Mouse (Mus musculus): Measurements from ENCODE around the gene Slc25a23. TPM values are rescaled to one million over a fixed set of nuclear protein-coding genes. Genes with fewer than 3 reads are reported as not detected.
A peak's percentile ranks its signal among the peaks of the same experiment; 100 is the strongest.

Gene Slc25a23
- polyA plus RNA-seq, 1 experiment = 0.89 TPM

DNA sequence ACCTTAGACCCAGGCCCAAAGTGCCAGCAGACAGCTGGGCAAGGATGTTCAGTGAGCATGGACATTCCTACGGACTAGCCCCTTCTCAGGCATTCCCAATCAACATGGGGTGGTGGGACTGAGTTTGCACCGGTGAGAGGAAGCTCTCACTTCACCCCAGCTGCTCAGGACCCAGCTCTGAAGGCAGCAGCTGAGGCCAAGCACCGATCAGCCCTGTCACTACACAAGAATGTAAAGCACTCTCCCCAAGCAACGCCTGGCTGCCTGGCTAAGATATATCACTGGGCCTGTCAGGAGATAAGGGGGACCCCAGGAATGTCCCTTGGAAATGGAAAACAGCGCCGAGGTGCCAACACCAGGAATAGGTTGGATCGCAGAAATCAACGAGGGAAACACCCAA is 58.4 kb downstream of the Slc25a23 start:
- Histone ChIP-seq H3K36me3 (ENCODE audit: control insufficient read depth, insufficient read depth) (peaks cover 35% of the 10 kb centered on the region), H3K79me3 (ENCODE audit: low read depth) (peaks cover 2% of the 10 kb centered on the region), H3K79me2 (ENCODE audit: control insufficient read depth, insufficient read depth) (no peaks in the 10 kb centered on the region), H3K4me3 (ENCODE audit: insufficient read depth, poor library complexity, severe bottlenecking) (no peak overlapping the region), H3ac (ENCODE audit: control insufficient read depth, insufficient read length, low read depth) (no peak overlapping the region), H3K27me3 (ENCODE audit: control insufficient read depth, insufficient read depth, insufficient read length) (no peaks in the 10 kb centered on the region)
- TF ChIP-seq USF1 (IDR thresholded peaks at IDR 0.05; ENCODE audit: low read depth) (no peak), CEBPB (IDR thresholded peaks at IDR 0.05; ENCODE audit: low read depth) (no peak), CTCF (IDR thresholded peaks at IDR 0.05; ENCODE audit: control insufficient read depth, insufficient read depth, insufficient read length) (no peak), FOSL1 (IDR thresholded peaks at IDR 0.05; ENCODE audit: insufficient read depth, low read length, poor library complexity, severe bottlenecking) (no peak), MAX (IDR thresholded peaks at IDR 0.05) (no peak), MYOD1 (IDR thresholded peaks at IDR 0.05; ENCODE audit: control insufficient read depth, insufficient read length, low read depth) (no peak), MYOG (IDR thresholded peaks at IDR 0.05; ENCODE audit: control insufficient read depth, extremely low read depth, insufficient read length) (no peak)

DNA sequence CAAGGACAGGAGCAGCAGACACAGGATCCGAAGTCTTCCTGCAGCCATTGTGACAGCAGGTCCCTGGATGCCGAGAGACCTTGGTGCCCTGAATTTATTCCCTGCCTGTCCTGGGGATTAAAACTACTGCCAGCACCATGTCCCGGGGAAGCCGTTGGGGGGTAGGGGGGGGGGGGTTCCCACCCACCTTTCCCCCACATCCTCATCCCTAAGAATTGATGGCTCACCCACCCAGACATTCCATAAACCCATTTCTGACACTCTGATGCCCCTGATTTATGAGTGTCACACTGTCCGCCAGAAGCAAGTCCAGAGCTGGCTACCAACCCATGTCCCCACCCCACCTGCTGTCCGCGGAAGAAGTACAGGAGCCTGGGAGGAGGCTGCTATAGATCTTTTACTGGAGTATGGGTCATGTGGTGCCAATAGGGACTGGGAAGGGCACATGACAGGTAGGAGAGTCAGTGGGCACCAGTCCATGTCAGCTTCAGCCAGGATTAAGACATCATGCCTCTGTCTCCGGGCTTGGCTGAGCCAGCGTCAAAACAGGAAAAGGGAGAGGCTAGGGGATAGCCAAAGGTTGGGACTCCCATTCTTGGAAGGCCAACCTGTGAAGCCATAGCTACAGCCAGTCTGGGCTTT is 59.6 kb downstream of the Slc25a23 start, which contains the start of gene Pspn:
TSS of gene Pspn (minus strand) at position 51 of the 642 bp plus-strand sequence.
- H3K27me3 ChIP-seq (ENCODE audit: control insufficient read depth, insufficient read depth, insufficient read length) = no peaks in the 10 kb centered on the region
- peaks cover 2% of the 10 kb centered on the region for H3K79me3 ChIP-seq (ENCODE audit: low read depth)
- H3K4me3 ChIP-seq (ENCODE audit: insufficient read depth, poor library complexity, severe bottlenecking) = no peak within 1 kb of the TSS
- no peak within 1 kb of the TSS for H3ac ChIP-seq (ENCODE audit: control insufficient read depth, insufficient read length, low read depth)
- no peaks in the 10 kb centered on the region for H3K79me2 ChIP-seq (ENCODE audit: control insufficient read depth, insufficient read depth)
- H3K36me3 ChIP-seq (ENCODE audit: control insufficient read depth, insufficient read depth) = peaks cover 36% of the 10 kb centered on the region
- TF ChIP-seq USF1 (IDR thresholded peaks at IDR 0.05; ENCODE audit: low read depth) (no peak), MYOD1 (IDR thresholded peaks at IDR 0.05; ENCODE audit: control insufficient read depth, insufficient read length, low read depth) (no peak), FOSL1 (IDR thresholded peaks at IDR 0.05; ENCODE audit: insufficient read depth, low read length, poor library complexity, severe bottlenecking) (no peak)

DNA sequence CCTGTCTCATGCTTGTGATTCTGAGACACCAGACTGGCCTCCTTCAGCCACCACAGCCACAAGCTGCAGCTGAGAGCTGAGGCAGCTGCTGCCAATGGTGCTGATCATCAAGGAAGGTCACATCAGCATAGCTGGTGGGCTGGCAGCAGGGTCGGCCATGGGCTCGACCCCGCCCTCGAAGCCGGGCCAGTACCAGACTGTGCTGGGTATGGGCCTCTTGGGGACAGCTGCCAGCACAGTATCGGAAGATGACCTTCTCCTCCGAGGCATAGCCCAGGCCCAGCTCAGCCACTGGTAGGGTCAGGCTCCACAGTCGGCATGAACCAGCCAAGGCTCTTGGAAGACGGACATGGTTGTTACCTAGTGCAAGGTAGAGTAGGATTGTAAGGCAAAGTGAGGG is 60.2 kb downstream of the Slc25a23 start:
- Histone ChIP-seq H3ac (ENCODE audit: control insufficient read depth, insufficient read length, low read depth) (no peak overlapping the region), H3K4me3 (ENCODE audit: insufficient read depth, poor library complexity, severe bottlenecking) (no peak overlapping the region), H3K79me2 (ENCODE audit: control insufficient read depth, insufficient read depth) (no peaks in the 10 kb centered on the region), H3K36me3 (ENCODE audit: control insufficient read depth, insufficient read depth) (peaks cover 39% of the 10 kb centered on the region), H3K79me3 (ENCODE audit: low read depth) (peaks cover 2% of the 10 kb centered on the region), H3K27me3 (ENCODE audit: control insufficient read depth, insufficient read depth, insufficient read length) (no peaks in the 10 kb centered on the region)
- TF ChIP-seq MYOD1 (IDR thresholded peaks at IDR 0.05; ENCODE audit: control insufficient read depth, insufficient read length, low read depth) = no peak
- TF ChIP-seq USF1 (IDR thresholded peaks at IDR 0.05; ENCODE audit: low read depth) = no peak
- TF ChIP-seq CTCF (IDR thresholded peaks at IDR 0.05; ENCODE audit: control insufficient read depth, insufficient read depth, insufficient read length) = no peak
- no peak for TF ChIP-seq FOSL1 (IDR thresholded peaks at IDR 0.05; ENCODE audit: insufficient read depth, low read length, poor library complexity, severe bottlenecking)
- no peak for TF ChIP-seq MAX (IDR thresholded peaks at IDR 0.05)
- TF ChIP-seq CEBPB (IDR thresholded peaks at IDR 0.05; ENCODE audit: low read depth) = no peak

DNA sequence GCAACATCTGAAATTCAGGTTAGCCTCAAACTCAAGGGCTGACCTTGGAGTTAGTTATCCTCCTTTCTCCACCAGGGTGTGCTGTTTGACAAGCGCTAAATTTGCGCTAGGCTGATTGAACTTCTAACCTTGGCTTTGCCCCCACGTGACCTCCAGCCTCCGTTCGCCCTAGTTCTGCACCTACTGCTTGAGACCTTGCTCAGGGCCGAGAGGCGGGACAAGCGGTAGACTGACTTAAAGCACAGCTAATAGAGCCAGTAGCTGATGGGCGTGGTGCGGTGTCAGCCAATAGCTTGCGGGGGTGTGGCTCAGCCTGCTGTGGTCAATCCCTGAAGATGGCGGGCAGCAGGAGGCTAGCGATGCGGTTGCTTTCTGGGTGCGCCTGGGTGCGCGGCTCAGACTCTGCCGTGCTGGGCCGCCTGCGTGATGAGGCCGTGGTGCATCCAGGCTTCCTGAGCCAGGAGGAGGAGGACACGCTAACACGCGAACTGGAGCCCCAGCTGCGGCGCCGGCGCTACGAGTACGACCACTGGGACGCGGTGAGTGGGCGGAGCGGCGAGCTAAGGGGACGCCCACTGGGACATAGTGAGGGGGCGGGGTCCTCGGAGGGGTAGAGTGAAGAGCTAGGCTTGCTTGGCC is 62.5 kb downstream of the Slc25a23 start, which contains the start of gene Alkbh7:
TSS of gene Alkbh7 (plus strand) at position 311 of the 639 bp plus-strand sequence.
- TF ChIP-seq USF1 (IDR thresholded peaks at IDR 0.05; ENCODE audit: low read depth) (peak; percentile 99), FOSL1 (IDR thresholded peaks at IDR 0.05; ENCODE audit: insufficient read depth, low read length, poor library complexity, severe bottlenecking) (no peak), CEBPB (IDR thresholded peaks at IDR 0.05; ENCODE audit: low read depth) (no peak), CTCF (IDR thresholded peaks at IDR 0.05; ENCODE audit: control insufficient read depth, insufficient read depth, insufficient read length) (peak; percentile 23), MYOG (IDR thresholded peaks at IDR 0.05; ENCODE audit: control insufficient read depth, extremely low read depth, insufficient read length) (no peak), MAX (IDR thresholded peaks at IDR 0.05) (peak; percentile 87), MYOD1 (IDR thresholded peaks at IDR 0.05; ENCODE audit: control insufficient read depth, insufficient read length, low read depth) (no peak)
- Histone ChIP-seq H3K27me3 (ENCODE audit: control insufficient read depth, insufficient read depth, insufficient read length) (no peaks in the 10 kb centered on the region), H3K79me3 (ENCODE audit: low read depth) (peaks cover 7% of the 10 kb centered on the region), H3K4me3 (ENCODE audit: insufficient read depth, poor library complexity, severe bottlenecking) (peak within 1 kb of the TSS; percentile 51), H3K79me2 (ENCODE audit: control insufficient read depth, insufficient read depth) (peaks cover 7% of the 10 kb centered on the region), H3ac (ENCODE audit: control insufficient read depth, insufficient read length, low read depth) (peak within 1 kb of the TSS; percentile 73), H3K36me3 (ENCODE audit: control insufficient read depth, insufficient read depth) (peaks cover 39% of the 10 kb centered on the region)

DNA sequence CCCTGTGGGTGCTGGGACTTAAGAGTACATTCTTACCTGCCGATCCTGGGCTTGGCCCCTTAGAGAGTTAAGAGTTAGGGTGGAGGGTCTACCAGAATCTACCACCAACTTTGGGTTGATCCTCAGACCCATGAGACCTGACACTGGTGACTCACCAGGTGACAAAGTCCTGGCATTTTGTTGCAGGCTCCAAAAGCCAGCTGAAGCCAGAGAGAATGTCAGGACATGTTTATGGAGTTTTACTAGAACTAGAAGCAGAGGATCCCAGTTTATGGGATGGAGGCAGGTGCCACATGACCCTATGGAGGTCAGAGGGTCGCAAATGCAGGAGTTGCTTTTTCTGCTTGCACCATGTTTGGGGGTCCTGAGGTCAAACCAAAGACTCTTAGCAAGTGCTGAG is 63.2 kb downstream of the Slc25a23 start:
- no peak for TF ChIP-seq MAX (IDR thresholded peaks at IDR 0.05)
- TF ChIP-seq USF1 (IDR thresholded peaks at IDR 0.05; ENCODE audit: low read depth) = no peak
- Histone ChIP-seq H3K79me3 (ENCODE audit: low read depth) (peaks cover 9% of the 10 kb centered on the region), H3K36me3 (ENCODE audit: control insufficient read depth, insufficient read depth) (peaks cover 43% of the 10 kb centered on the region), H3ac (ENCODE audit: control insufficient read depth, insufficient read length, low read depth) (no peak overlapping the region), H3K4me3 (ENCODE audit: insufficient read depth, poor library complexity, severe bottlenecking) (no peak overlapping the region), H3K27me3 (ENCODE audit: control insufficient read depth, insufficient read depth, insufficient read length) (no peaks in the 10 kb centered on the region), H3K79me2 (ENCODE audit: control insufficient read depth, insufficient read depth) (peaks cover 13% of the 10 kb centered on the region)

DNA sequence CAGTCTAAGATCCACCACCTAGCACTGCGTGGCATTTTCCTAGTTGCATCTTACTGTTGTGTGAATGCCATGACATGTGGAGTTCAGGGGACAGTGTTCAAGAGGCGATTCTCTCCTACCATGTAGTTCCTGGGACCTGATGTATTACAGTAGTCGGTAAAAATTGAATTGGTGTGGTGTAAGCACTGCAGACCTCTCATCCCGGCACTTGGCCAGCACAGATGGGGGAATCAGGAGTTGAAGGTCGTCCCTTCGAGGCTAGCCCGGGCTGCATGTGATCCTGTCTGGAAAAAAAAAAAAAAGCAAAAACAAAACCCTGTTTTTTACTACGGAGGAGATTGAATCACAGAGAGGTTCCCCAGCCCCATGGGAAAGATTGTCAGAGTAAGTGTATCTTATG is 64.6 kb downstream of the Slc25a23 start:
- TF ChIP-seq MYOG (IDR thresholded peaks at IDR 0.05; ENCODE audit: control insufficient read depth, extremely low read depth, insufficient read length) (no peak), USF1 (IDR thresholded peaks at IDR 0.05; ENCODE audit: low read depth) (no peak), MAX (IDR thresholded peaks at IDR 0.05) (no peak), CEBPB (IDR thresholded peaks at IDR 0.05; ENCODE audit: low read depth) (no peak), FOSL1 (IDR thresholded peaks at IDR 0.05; ENCODE audit: insufficient read depth, low read length, poor library complexity, severe bottlenecking) (no peak), CTCF (IDR thresholded peaks at IDR 0.05; ENCODE audit: control insufficient read depth, insufficient read depth, insufficient read length) (no peak), MYOD1 (IDR thresholded peaks at IDR 0.05; ENCODE audit: control insufficient read depth, insufficient read length, low read depth) (no peak)
- H3K27me3 ChIP-seq (ENCODE audit: control insufficient read depth, insufficient read depth, insufficient read length) = no peaks in the 10 kb centered on the region
- no peak overlapping the region for H3ac ChIP-seq (ENCODE audit: control insufficient read depth, insufficient read length, low read depth)
- no peak overlapping the region for H3K4me3 ChIP-seq (ENCODE audit: insufficient read depth, poor library complexity, severe bottlenecking)
- peaks cover 21% of the 10 kb centered on the region for H3K79me3 ChIP-seq (ENCODE audit: low read depth)
- H3K79me2 ChIP-seq (ENCODE audit: control insufficient read depth, insufficient read depth) = peaks cover 28% of the 10 kb centered on the region
- H3K36me3 ChIP-seq (ENCODE audit: control insufficient read depth, insufficient read depth) = peaks cover 47% of the 10 kb centered on the region
